In the genomic region with DNA sequence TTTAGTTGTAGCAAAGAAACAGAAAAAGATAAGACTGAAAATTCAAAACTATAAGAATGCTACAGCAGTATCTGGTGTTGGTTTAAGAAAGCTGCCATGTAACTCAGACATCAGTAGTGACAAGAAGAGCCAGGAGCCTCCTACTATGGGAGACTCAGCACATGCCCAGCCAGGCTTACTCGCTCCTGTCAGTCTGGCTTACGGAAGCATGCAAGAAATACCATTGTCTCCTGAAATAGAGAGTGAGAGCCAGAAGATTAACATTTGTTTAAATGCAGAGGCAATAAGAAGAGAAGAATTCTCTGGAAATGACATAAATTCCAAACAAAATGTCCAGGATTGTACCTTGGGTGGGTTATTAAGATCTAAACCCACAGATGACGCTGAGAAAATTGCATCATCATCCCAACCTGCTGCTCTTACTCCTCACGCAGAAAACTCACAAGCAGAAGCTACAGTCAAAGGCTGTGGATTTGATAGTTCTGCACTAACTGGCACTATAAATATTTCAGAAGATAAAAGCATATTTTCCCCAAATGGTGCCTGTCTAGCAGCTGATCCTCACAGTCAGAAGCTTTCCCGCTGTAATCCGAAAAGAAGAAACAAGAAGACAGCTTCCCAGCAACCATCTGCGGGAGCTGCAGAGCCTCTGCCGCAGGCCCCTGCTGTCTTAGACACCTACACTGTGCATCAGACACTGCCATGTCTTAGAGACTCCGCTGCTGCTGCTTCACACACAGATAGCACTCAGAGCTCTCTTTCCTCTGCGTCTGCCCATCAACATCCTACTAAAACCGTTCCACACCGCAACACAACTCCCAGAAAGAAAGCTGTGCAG, we compare ENCODE assay signal across 15 mouse cellular contexts. TPM values are rescaled to one million over a fixed set of nuclear protein-coding genes. Genes with fewer than 3 reads are reported as not detected.
DNase-seq lines count a peak whose midpoint lies in the region; ATAC-seq and TF ChIP-seq lines count a peak whose summit lies in the region.
"Had no signal": no experiment of that assay in that cellular context is flagged by ENCODE, and none has a peak within 500 bp of the region (broad histone marks: within the 10 kb centered on the region; RNA-seq: fewer than 3 reads in every experiment).

No protein-coding gene starts in this region.

- no peak overlapping the region; the same call in 1 of the 2 replicates for H3K4me2 ChIP-seq in midbrain, embryonic 13.5 days (replicated peaks)
- no peak overlapping the region for H3K4me2 ChIP-seq in stomach, postnatal 0 days (replicated peaks; ENCODE audit: low read depth)
- H3K4me2 ChIP-seq: embryonic facial prominence, embryonic 15.5 days; limb, embryonic 12.5 days; lung, embryonic 15.5 days had no signal

- no peak for ATAC-seq in midbrain, embryonic 13.5 days
- ATAC-seq in stomach, postnatal 0 days (ENCODE audit: low FRiP score, low TSS enrichment), result no peak

- peak; percentile 79 for DNase-seq in brain, adult 2 months (ENCODE audit: low read depth, low spot score)
- DNase-seq in frontal cortex, adult 2 months (ENCODE audit: extremely low spot score in 1 of 2, low spot score in 1 of 2), result peak; percentile 30 to 61
- peak; percentile 3 to 8 for DNase-seq in layer of hippocampus, postnatal 25 days (ENCODE audit: extremely low spot score in 1 of 2, low spot score in 1 of 2)
- DNase-seq in gastrocnemius, postnatal 14 days, result no peak
- DNase-seq in stomach, postnatal 0 days (ENCODE audit: low spot score), result no peak
- DNase-seq in ovary, postnatal 14 days (ENCODE audit: low spot score), result no peak
- no peak for DNase-seq in spleen, adult 18-20 months
- DNase-seq: adrenal gland, postnatal 36 days; cerebellum, adult 9-11 months; heart, postnatal 4 days; kidney, adult 11 months had no signal

- no peak for TF ChIP-seq EP300 in stomach, postnatal 0 days (optimal IDR thresholded peaks at IDR 0.05)

- intact Hi-C loops in gastrocnemius, postnatal 14 days (cut with DNase I; ENCODE audit: low total_unique reads), result no loop called here

- H3K36me3 ChIP-seq in midbrain, embryonic 13.5 days, result no peaks in the 10 kb centered on the region
- H3K36me3 ChIP-seq in stomach, postnatal 0 days (ENCODE audit: control insufficient read depth, insufficient read depth, low read length), result no peaks in the 10 kb centered on the region
- H3K36me3 ChIP-seq: embryonic facial prominence, embryonic 15.5 days; limb, embryonic 12.5 days; lung, embryonic 15.5 days had no signal

- no peak for TF ChIP-seq CTCF in stomach, postnatal 0 days (IDR thresholded peaks at IDR 0.05; ENCODE audit: low read depth)

- no peaks in the 10 kb centered on the region for H3K27me3 ChIP-seq in midbrain, embryonic 13.5 days
- H3K27me3 ChIP-seq in stomach, postnatal 0 days (ENCODE audit: control insufficient read depth, insufficient read depth, low read length), result no peaks in the 10 kb centered on the region
- H3K27me3 ChIP-seq: embryonic facial prominence, embryonic 15.5 days; limb, embryonic 12.5 days; lung, embryonic 15.5 days had no signal

- 40% methylated on average over 12 of the region's 12 CpGs for WGBS in midbrain, embryonic 13.5 days
- WGBS in stomach, postnatal 0 days, result 65% methylated on average over 12 of the region's 12 CpGs

- 0 out of 2 replicates have a peak overlapping the region, but pooled peaks have one; percentile 28 for H3K9ac ChIP-seq in midbrain, embryonic 13.5 days (replicated peaks)
- H3K9ac ChIP-seq in stomach, postnatal 0 days (ENCODE audit: low read length), result no peak overlapping the region
- H3K9ac ChIP-seq: embryonic facial prominence, embryonic 15.5 days; limb, embryonic 12.5 days; lung, embryonic 15.5 days had no signal

- H3K9me3 ChIP-seq in midbrain, embryonic 13.5 days, result no peaks in the 10 kb centered on the region
- no peaks in the 10 kb centered on the region for H3K9me3 ChIP-seq in stomach, postnatal 0 days (ENCODE audit: control insufficient read depth, low read length)
- H3K9me3 ChIP-seq: embryonic facial prominence, embryonic 15.5 days; limb, embryonic 12.5 days; lung, embryonic 15.5 days had no signal

- H3K4me3 ChIP-seq in midbrain, embryonic 13.5 days (replicated peaks), result no peak overlapping the region
- H3K4me3 ChIP-seq in stomach, postnatal 0 days (ENCODE audit: low read depth, low read length), result no peak overlapping the region
- H3K4me3 ChIP-seq: embryonic facial prominence, embryonic 15.5 days; limb, embryonic 12.5 days; lung, embryonic 15.5 days had no signal

- peaks cover 7% of the 10 kb centered on the region; the same call in 1 of the 2 replicates for H3K4me1 ChIP-seq in midbrain, embryonic 13.5 days (replicated peaks)
- no peaks in the 10 kb centered on the region for H3K4me1 ChIP-seq in stomach, postnatal 0 days (replicated peaks; ENCODE audit: control insufficient read depth, insufficient read depth)
- H3K4me1 ChIP-seq: embryonic facial prominence, embryonic 15.5 days; limb, embryonic 12.5 days; lung, embryonic 15.5 days had no signal

- no peak overlapping the region for H3K27ac ChIP-seq in midbrain, embryonic 13.5 days
- no peak overlapping the region for H3K27ac ChIP-seq in stomach, postnatal 0 days (replicated peaks)
- H3K27ac ChIP-seq: embryonic facial prominence, embryonic 15.5 days; limb, embryonic 12.5 days; lung, embryonic 15.5 days had no signal

RNA-seq across cellular contexts. Expression of a gene that starts 46.0 kb away (rescaled TPM):
- 8.1 and 8.8 TPM in 2 replicates for polyA plus RNA-seq in frontal cortex, adult 2 months (2012; rRNA removed)
- 1 to 10 TPM; 1.6 to 2.4 TPM for total RNA-seq in layer of hippocampus, postnatal 25 days (2021)
- polyA plus RNA-seq in midbrain, embryonic 13.5 days (2015; fragmentation: Nextera tagmentation; extraction: Ambion mirVana), result 0.12 and 0.15 TPM in 2 replicates
- total RNA-seq in gastrocnemius, postnatal 14 days (2021), result under 1 TPM; 0.11 to 0.23 TPM
- 0.96 and 1.1 TPM in 2 replicates for polyA plus RNA-seq in stomach, postnatal 0 days (2015; fragmentation: Nextera tagmentation; extraction: Ambion mirVana)

Comparison
In these comparisons a context has a peak if more than half of its experiments do, and no peak if none do; other contexts are left out.
1. DNase-seq: peak in brain, adult 2 months (single experiment), frontal cortex, adult 2 months (2 of 2) and layer of hippocampus, postnatal 25 days (2 of 2); none in gastrocnemius, postnatal 14 days (single experiment), stomach, postnatal 0 days (single experiment), ovary, postnatal 14 days (single experiment) and spleen, adult 18-20 months (0 of 2).